Mouse (Mus musculus): ENCODE measurements around the gene 2310034G01Rik. TPM values are rescaled to one million over a fixed set of nuclear protein-coding genes. Genes with fewer than 3 reads are reported as not detected.

2310034G01Rik gene
- polyA plus RNA-seq, 1 experiment from 2014 or later: 1.5 TPM

DNA sequence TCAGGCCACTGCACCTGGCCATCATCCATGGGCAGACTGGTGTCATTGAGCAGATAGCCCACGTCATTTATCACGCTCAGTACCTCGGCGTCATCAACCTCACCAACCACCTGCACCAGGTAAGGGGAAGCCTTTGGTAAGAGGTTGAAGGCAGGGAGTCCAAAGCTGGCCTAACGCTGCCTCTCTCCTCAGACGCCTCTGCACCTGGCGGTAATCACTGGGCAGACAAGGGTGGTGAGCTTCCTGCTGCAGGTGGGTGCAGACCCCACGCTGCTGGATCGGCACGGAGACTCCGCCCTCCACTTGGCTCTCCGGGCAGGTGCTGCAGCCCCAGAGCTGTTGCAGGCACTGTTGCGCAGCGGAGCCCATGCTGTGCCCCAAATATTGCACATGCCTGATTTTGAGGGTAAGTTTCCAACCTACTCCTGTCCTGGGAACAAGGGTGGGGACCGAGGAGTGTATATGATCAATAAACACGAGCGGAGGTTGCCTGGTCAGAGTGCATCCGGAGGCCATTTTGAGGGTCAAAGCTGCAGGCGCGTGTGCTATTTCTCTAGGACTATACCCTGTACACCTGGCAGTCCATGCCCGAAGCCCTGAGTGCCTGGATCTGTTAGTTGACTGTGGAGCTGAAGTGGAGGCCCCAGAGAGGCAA is 40.3 kb downstream of the 2310034G01Rik start:
- Histone ChIP-seq H3K4me2 (no peak overlapping the region), H3K9ac (0 out of 2 replicates have a peak overlapping the region, but pooled peaks have one; percentile 74), H3K36me3 (peaks cover 47% of the 10 kb centered on the region), H3K27ac (no peak overlapping the region), H3K4me1 (peaks cover 23% of the 10 kb centered on the region), H3K4me3 (no peak overlapping the region), H3K9me3 (no peaks in the 10 kb centered on the region), H3K27me3 (peaks cover 59% of the 10 kb centered on the region)
- no peak for ATAC-seq (ENCODE audit: insufficient number of reproducible peaks, insufficient read depth, low FRiP score, low TSS enrichment, low read depth)
- WGBS: 82% methylated on average over 21 of the region's 21 CpGs

GRCm38 (mm10) chr19:46308706-46309435 is 41.2 kb downstream of the 2310034G01Rik start:
- no peak overlapping the region for H3K27ac ChIP-seq
- no peak for ATAC-seq (ENCODE audit: insufficient number of reproducible peaks, insufficient read depth, low FRiP score, low TSS enrichment, low read depth)
- WGBS: 2% methylated on average over 47 of the region's 47 CpGs
- peak overlapping the region; percentile 74 for H3K9ac ChIP-seq
- peak overlapping the region; percentile 80 for H3K4me2 ChIP-seq
- H3K4me3 ChIP-seq: peak overlapping the region; percentile 44
- peaks cover 47% of the 10 kb centered on the region for H3K36me3 ChIP-seq
- no peaks in the 10 kb centered on the region for H3K9me3 ChIP-seq
- peaks cover 22% of the 10 kb centered on the region for H3K4me1 ChIP-seq
- H3K27me3 ChIP-seq: peaks cover 50% of the 10 kb centered on the region

DNA sequence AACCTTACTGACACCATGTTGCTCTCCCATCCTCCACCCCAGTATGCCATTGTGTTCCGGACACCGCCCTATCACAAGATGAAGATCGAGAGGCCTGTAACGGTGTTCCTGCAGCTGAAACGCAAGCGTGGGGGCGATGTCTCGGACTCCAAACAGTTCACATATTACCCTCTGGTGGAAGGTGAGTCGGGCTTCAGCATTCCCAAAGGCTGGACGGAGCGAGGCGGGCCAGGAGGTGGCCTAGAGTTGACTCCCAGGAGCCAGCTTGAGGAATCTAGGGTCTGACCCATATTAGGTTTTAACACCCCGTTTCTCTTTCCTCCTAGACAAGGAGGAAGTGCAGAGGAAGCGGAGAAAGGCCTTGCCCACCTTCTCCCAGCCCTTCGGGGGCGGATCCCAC is 41.8 kb downstream of the 2310034G01Rik start:
- Histone ChIP-seq H3K36me3 (peaks cover 44% of the 10 kb centered on the region), H3K4me3 (peak overlapping the region; percentile 44), H3K9ac (peak overlapping the region; percentile 74; the same call in 1 of the 2 replicates), H3K9me3 (no peaks in the 10 kb centered on the region), H3K27me3 (peaks cover 44% of the 10 kb centered on the region), H3K27ac (no peak overlapping the region), H3K4me1 (peaks cover 26% of the 10 kb centered on the region), H3K4me2 (peak overlapping the region; percentile 80)
- 62% methylated on average over 16 of the region's 16 CpGs for WGBS
- ATAC-seq (ENCODE audit: insufficient number of reproducible peaks, insufficient read depth, low FRiP score, low TSS enrichment, low read depth): no peak

DNA sequence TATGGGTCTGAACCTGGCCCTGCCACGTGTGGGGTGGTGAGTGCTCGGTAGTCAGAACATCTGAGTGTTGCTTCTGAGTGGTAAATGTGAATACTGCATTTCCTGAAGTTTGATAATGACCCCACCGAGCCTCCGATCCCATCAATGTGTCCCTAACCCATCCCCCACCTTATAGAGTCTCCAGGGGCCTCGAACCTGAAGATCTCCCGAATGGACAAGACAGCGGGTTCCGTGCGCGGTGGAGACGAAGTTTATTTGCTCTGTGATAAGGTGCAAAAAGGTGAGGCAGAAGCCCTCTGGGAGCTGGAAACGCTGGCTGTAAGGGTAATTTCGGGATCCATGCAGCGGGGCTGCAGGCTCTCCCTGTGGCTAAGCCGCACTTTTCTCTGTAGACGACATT is 42.3 kb downstream of the 2310034G01Rik start:
- Histone ChIP-seq H3K9me3 (no peaks in the 10 kb centered on the region), H3K27me3 (peaks cover 39% of the 10 kb centered on the region), H3K4me3 (no peak overlapping the region), H3K4me2 (no peak overlapping the region), H3K27ac (no peak overlapping the region), H3K9ac (no peak overlapping the region), H3K36me3 (peaks cover 39% of the 10 kb centered on the region), H3K4me1 (peaks cover 26% of the 10 kb centered on the region)
- ATAC-seq (ENCODE audit: insufficient number of reproducible peaks, insufficient read depth, low FRiP score, low TSS enrichment, low read depth): no peak
- WGBS: 78% methylated on average over 16 of the region's 16 CpGs

- Histone ChIP-seq H3K4me3 (no peak overlapping the region), H3K4me1 (peaks cover 26% of the 10 kb centered on the region), H3K36me3 (peaks cover 29% of the 10 kb centered on the region), H3K27ac (no peak overlapping the region), H3K27me3 (peaks cover 31% of the 10 kb centered on the region), H3K4me2 (peak overlapping the region; percentile 97), H3K9me3 (no peaks in the 10 kb centered on the region), H3K9ac (no peak overlapping the region)
- WGBS: 93% methylated on average over 9 of the region's 9 CpGs
- ATAC-seq (ENCODE audit: insufficient number of reproducible peaks, insufficient read depth, low FRiP score, low TSS enrichment, low read depth): no peak
Measured at GRCm38 (mm10) chr19:46306751-46307289, 43.3 kb downstream of the 2310034G01Rik start.

DNA sequence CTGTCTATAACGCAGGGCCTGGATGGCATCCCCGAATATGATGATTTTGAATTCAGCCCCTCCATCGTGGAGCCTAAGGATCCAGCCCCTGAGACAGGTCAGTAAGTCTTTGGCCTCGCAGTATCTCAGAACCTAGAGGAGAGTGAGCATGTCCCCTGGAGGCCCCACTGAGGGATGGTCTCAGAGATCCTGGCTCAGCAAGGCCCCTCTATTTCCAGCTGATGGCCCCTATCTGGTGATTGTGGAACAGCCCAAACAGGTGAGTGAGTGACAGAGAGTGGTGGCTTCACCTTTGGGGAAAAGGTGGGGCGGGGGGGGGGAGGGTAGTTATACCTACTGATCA is 43.9 kb downstream of the 2310034G01Rik start:
- Histone ChIP-seq H3K27me3 (peaks cover 30% of the 10 kb centered on the region), H3K36me3 (peaks cover 23% of the 10 kb centered on the region), H3K4me3 (peak overlapping the region; percentile 69), H3K9me3 (no peaks in the 10 kb centered on the region), H3K9ac (peak overlapping the region; percentile 76), H3K27ac (no peak overlapping the region), H3K4me1 (peaks cover 26% of the 10 kb centered on the region), H3K4me2 (peak overlapping the region; percentile 97)
- ATAC-seq (ENCODE audit: insufficient number of reproducible peaks, insufficient read depth, low FRiP score, low TSS enrichment, low read depth): no peak
- WGBS: 52% methylated on average over 5 of the region's 5 CpGs

DNA sequence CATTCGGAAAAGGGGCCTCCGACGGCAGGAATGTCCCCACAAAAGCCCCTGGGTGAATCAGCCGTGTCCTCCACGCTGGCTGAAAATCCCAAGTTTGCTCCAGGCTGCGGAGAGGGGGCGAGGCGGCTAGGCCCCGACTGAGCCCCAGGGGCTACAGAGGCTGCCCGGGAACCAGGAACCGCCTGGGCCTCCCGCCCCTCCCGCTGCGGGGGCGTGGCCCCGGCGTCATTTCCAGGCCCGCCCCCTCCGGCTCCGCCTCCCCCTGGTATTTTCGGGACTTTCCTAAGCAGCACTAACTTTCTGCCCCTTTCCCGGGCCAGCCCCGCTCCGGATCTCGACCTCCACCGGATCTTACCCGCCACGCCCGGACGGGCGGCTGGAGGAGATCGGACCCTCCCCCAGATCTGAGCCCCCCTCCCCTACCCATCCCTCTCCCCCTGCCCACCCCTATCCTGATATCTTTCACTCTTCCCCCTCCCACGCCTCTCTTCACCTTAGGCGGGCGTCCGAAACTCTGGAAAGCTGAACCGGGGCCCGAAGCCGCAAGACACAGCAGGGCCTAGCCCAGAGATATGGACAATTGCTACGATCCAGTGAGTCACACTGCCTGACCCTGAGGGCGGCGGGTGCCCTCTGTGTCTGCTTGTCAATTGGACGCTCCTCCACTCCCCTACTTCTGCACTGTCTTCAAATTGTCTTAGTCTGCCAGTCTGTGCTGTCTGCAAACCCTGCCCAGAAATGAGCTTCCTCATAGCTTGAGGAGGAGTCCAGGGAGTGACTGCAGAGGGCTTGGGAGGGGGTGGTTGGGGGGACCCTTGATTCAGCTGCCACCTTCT is 44.5 kb downstream of the 2310034G01Rik start:
- Histone ChIP-seq H3K9ac (peak overlapping the region; percentile 76), H3K4me2 (peak overlapping the region; percentile 97), H3K36me3 (peaks cover 18% of the 10 kb centered on the region), H3K27me3 (peaks cover 30% of the 10 kb centered on the region), H3K4me1 (peaks cover 26% of the 10 kb centered on the region), H3K27ac (peak overlapping the region; percentile 60; the same call in 1 of the 2 replicates), H3K9me3 (no peaks in the 10 kb centered on the region), H3K4me3 (peak overlapping the region; percentile 69)
- peak; percentile 67 for ATAC-seq (ENCODE audit: insufficient number of reproducible peaks, insufficient read depth, low FRiP score, low TSS enrichment, low read depth)
- under 1% methylated on average over 40 of the region's 43 CpGs for WGBS

- Histone ChIP-seq H3K27ac (peak overlapping the region; percentile 60), H3K4me1 (peaks cover 26% of the 10 kb centered on the region), H3K4me2 (peak overlapping the region; percentile 97), H3K9me3 (no peaks in the 10 kb centered on the region), H3K9ac (peak overlapping the region; percentile 76), H3K27me3 (peaks cover 30% of the 10 kb centered on the region), H3K4me3 (peak overlapping the region; percentile 69), H3K36me3 (peaks cover 10% of the 10 kb centered on the region)
- WGBS: under 1% methylated on average over 34 of the region's 34 CpGs
- ATAC-seq (ENCODE audit: insufficient number of reproducible peaks, insufficient read depth, low FRiP score, low TSS enrichment, low read depth): peak; percentile 45; the same call in 1 of the 2 replicates
Measured at GRCm38 (mm10) chr19:46304908-46305333, 45.2 kb downstream of the 2310034G01Rik start.

- Histone ChIP-seq H3K36me3 (peaks cover 5% of the 10 kb centered on the region; the same call in 1 of the 2 replicates), H3K4me1 (peaks cover 26% of the 10 kb centered on the region), H3K27me3 (peaks cover 25% of the 10 kb centered on the region), H3K4me2 (peak within 1 kb of the TSS; percentile 97), H3K9ac (peak within 1 kb of the TSS; percentile 76), H3K4me3 (peak within 1 kb of the TSS; percentile 69), H3K27ac (peak within 1 kb of the TSS; percentile 84), H3K9me3 (no peaks in the 10 kb centered on the region)
- WGBS: under 1% methylated on average over 39 of the region's 39 CpGs
- peak; percentile 84 for ATAC-seq (ENCODE audit: insufficient number of reproducible peaks, insufficient read depth, low FRiP score, low TSS enrichment, low read depth)
Measured at GRCm38 (mm10) chr19:46304216-46304841, 45.8 kb downstream of the 2310034G01Rik start, which contains the start of gene Nfkb2. Nfkb2 (plus strand) TSS chr19:46304320.

- WGBS: 56% methylated on average over 18 of the region's 18 CpGs
- H3K9ac ChIP-seq: peak overlapping the region; percentile 76
Measured at GRCm38 (mm10) chr19:46303251-46304215, 46.6 kb downstream of the 2310034G01Rik start.

More at GRCm38 (mm10) chr19:46303251-46304215, 46.6 kb downstream of the 2310034G01Rik start:
- Histone ChIP-seq H3K4me1 (peaks cover 18% of the 10 kb centered on the region), H3K4me2 (peak overlapping the region; percentile 97), H3K27me3 (peaks cover 19% of the 10 kb centered on the region), H3K27ac (peak overlapping the region; percentile 84), H3K4me3 (peak overlapping the region; percentile 69), H3K9me3 (no peaks in the 10 kb centered on the region), H3K36me3 (peaks cover 5% of the 10 kb centered on the region; the same call in 1 of the 2 replicates)
- ATAC-seq (ENCODE audit: insufficient number of reproducible peaks, insufficient read depth, low FRiP score, low TSS enrichment, low read depth): no peak
